Mouse (Mus musculus): ENCODE results near the gene Mapk1.
A peak's percentile ranks its signal among the peaks of the same experiment; 100 is the strongest.

The Mapk1 gene

GRCm38 (mm10) chr16:17015853-17016230 lies 32.7 kb downstream of the Mapk1 start:
- no peak for DNase-seq (ENCODE audit: low spot score)

GRCm38 (mm10) chr16:17018071-17018470 lies 34.9 kb downstream of the Mapk1 start:
- no peak for DNase-seq (ENCODE audit: low spot score)

DNA sequence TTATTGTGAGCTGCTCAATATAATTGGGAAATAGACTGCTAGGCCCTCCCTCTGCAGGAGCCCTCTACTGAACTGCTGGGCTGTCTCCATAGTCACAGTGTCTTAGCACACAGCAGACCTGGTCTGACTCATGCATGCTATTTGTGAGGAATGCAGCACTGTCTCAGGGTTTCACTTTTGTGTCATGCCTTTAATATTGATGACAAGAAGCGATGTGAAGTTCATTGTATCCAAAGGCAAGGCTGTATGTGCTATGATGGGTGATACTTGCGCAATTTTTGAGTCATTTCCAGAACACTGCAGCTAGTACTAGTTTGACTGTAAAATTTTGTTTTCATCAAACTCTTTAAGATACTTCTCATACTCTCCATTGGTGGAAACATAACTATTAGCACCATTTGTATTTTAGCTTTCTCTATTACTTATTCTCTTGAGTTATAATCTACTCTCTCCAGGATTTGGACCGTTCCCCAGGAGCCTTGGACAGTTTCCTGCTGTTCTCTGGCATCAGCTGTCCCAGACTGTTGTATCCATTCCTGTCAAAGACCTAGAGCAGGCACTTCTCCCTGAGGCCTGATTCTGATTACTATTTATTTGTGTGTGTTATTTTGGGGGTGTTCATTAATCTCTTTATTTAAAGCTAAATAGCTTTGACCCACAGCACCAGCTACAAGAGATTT lies 41.4 kb downstream of the Mapk1 start:
- no peak for DNase-seq (ENCODE audit: low spot score)

DNA sequence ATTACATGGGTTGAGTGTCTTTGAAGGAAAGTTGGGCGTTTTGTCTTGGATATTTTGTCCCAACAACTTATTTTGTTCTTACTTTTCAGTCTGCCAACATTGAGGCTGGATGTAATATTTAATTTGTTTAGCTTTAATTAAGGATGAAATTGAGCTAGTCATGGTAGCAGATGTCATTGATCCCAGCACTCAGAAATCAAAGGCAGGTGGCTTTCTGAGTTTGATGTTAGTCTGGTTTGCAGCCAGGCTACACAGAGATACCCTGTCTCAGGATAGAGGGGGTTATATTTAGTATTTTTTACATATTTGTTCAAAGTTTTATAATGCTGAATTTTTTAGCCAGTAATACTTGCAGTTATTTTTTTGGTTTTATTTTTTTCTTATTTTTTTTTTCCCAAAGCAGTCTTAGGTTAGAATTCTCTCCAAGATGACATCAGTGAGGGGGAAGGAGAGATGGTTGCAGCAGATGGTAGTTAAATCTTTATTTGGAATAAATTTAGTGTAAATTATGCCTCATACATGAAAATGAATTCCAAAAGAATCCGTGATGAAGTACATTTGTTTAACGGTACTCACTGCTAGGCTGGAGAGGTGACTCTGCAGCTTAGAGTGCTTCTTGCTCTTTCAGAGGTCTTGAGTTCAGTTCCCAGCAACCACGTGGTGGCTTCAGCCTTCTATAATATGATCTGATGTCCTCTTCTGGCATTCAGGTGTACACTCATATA lies 47.0 kb downstream of the Mapk1 start:
- no peak for DNase-seq (ENCODE audit: low spot score)

GRCm38 (mm10) chr16:17033754-17034153 lies 50.6 kb downstream of the Mapk1 start:
- no peak for DNase-seq (ENCODE audit: low spot score)

- DNase-seq (ENCODE audit: low spot score): no peak
Observed at GRCm38 (mm10) chr16:17040716-17041115, 57.5 kb downstream of the Mapk1 start.

DNA sequence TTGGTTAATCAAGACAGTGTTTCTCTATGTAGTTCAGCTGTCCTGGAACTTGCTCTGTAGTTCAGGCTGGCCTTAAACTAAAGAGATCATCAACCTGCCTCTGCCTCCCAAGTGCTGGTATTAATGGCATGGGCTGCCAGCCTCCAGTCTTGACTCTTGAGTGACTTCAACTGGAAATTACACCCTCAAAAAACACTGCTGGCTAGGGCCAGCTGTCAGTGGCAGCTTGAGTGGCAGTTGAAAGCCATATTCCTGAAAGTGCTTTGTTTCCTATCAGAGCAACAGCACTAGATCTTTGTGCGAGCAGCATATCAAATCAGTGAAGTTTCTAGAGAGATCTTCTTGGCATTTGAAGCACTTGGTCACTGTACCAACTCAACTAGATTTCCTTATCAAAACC lies 58.2 kb downstream of the Mapk1 start:
- no peak for DNase-seq (ENCODE audit: low spot score)

- DNase-seq (ENCODE audit: low spot score): no peak
Observed at GRCm38 (mm10) chr16:17044320-17044719, 61.1 kb downstream of the Mapk1 start.

DNA sequence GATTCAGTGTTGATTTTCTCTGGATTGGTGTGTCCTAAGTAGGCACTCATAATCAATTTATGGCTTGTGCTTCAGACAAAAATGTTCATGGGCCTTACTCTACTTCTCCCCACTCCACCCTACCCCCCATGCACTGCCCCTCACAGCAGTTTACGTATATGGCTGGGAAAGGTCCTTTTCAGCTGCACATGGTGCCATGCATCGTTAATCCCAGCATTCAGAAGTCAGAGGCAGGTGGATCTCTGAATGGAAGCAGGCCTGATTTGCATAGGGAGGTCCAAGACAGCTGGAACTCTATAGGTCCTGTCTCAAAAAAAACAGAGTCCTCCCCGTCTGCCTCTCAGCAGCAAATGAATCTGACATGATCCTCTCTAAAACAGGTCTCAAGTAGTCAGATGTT lies 62.1 kb downstream of the Mapk1 start:
- DNase-seq (ENCODE audit: low spot score): no peak

DNA sequence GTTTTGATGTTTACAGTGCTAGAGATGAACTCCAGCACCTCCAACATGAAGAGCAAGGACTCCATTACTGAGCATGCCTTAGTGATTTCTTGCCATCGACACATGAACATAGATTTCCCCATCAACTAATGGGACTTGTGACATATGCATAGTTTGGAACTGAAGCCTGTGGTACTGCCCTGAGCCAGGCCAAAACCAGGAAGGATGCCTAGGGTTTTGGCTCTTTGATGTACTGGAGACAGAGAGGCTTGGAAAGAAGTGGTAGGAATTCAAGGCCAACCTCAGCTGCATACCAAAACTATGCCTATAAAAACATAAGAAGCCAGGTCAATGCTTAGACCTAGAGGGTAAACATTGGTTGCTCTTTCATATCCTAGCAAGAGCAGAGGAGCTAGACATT lies 66.7 kb downstream of the Mapk1 start:
- DNase-seq (ENCODE audit: low spot score): no peak

GRCm38 (mm10) chr16:17052087-17052486 lies 68.9 kb downstream of the Mapk1 start:
- DNase-seq (ENCODE audit: low spot score): no peak

DNA sequence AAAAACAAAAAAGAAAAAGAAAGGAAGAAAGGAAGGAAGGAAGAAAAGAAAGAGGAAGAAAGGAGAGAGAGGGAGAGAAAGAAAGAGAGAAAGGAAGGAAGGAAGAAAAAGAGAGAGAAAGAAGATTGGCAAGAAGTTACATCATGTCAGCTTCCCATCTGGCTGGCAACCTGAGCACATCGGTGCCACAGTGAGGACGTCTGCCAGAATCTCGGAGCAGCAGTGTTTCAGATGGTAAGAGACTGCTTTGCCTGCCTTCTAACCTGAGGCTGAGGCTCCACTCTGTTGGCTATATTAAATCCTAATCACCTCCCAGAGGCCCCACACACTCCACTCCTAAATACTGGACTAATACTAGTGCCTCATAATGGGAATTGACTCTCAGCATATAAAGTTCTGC lies 70.7 kb downstream of the Mapk1 start:
- DNase-seq (ENCODE audit: low spot score): no peak

DNA sequence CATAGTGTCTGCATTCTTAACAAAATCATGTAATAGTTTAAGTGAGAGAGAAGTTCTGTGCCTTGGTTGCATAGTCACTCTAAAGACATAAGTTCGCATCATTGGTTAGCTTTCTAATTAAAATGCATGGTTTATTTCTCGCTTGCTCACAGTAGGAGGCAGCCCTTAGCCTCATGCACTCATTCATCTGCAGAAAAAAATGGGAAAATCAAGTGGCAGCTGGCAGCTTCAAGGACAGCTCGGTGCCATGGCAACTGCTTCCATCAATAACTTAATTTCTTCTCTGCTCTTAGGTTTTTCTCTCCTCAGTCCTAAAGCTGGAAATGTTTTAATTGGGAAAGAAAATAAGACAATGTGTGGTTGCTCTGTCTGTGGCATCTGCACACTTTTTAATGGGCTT lies 72.4 kb downstream of the Mapk1 start:
- DNase-seq (ENCODE audit: low spot score): no peak

GRCm38 (mm10) chr16:17062338-17062737 lies 79.2 kb downstream of the Mapk1 start:
- DNase-seq (ENCODE audit: low spot score): no peak

DNA sequence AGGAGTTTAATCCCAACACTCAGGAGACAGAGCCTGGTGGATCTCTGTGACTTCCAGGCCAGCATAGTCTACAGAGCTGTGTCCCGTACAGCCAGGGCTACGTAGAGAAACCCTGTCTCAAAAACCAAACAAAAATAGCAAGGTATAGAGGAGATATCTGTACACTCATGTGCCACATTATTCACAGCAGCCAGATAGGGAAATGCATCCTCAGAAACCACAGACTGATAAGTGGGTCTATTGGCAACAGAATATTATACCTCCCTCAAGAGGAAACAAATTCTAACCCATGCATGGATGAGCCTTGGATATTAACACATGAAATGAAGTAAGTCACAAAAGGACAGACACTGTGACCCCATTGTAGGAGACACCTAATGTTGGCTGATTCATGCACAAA lies 84.4 kb downstream of the Mapk1 start:
- DNase-seq (ENCODE audit: low spot score): no peak

DNA sequence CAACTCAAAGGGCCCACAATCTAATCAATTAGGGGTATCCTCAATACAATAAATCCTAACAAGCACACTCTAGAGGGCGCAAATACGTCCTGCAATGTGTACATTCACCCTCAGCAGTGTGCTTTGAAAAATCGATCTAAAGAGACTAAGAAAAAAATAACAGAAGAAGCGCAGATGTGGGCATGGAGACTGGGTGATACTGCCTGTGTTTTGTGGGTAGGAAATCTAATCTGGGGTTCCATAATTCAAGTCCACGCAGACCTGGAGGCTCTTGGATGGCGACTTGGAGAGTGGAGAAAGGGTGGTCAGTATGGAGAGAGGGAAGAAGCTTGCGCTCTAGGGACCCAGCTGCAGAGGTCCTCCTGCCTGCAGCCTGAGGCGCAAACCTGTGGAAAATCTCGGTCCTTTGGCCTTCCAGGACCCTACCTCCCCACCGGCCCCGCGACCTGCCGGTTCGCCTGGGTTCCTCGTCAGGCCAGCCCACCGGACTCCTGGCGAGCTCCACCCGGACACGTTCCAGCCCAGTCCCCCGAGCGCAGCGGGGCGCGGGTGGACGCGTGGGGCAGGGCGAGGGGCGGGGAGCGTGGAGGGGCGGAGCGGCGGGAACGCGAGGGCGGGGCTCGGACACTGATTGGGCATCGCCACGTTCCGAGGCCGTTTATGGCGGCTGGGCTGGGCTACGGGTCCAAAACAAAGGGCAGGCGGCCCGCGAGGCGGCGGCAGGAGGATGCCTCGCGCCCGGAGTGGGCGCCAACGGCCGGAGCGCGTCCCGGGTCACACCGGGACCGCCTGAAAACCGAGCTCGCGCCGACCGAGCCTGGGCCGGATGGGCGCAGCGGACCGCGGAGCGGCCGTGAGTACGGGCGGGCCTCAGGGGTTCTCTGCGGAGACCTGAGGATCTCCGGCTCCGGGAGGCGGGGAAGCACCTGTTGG lies 86.6 kb downstream of the Mapk1 start, which contains the start of gene Ypel1:
Gene Ypel1 (plus strand): TSS at position 186 of the 933 bp plus-strand sequence.
- DNase-seq (ENCODE audit: low spot score): peak; percentile 85

GRCm38 (mm10) chr16:17070716-17071115 lies 87.5 kb downstream of the Mapk1 start:
- no peak for DNase-seq (ENCODE audit: low spot score)

DNA sequence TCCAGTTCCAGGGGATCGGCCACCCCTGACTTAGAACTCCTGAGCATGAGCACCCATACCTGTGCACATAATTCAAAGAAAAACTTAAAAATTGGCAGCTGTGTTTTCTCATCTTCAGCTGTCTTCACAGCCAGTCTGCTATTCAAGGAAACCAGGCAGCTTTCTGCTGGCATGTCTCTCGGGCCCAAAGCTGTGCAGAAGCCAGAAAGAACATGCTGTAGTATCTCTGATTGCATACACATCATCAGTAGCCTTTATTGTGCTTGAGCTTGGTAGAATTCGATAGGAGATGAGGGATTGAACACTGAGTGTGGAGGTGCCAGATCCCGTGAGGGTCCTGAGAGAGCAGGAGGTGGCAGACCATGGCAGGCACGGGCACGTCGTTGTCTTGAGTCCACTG lies 89.8 kb downstream of the Mapk1 start:
- DNase-seq (ENCODE audit: low spot score): no peak

GRCm38 (mm10) chr16:17076301-17076700 lies 93.1 kb downstream of the Mapk1 start:
- DNase-seq (ENCODE audit: low spot score): no peak

GRCm38 (mm10) chr16:17076869-17077268 lies 93.7 kb downstream of the Mapk1 start:
- DNase-seq (ENCODE audit: low spot score): no peak

- no peak for DNase-seq (ENCODE audit: low spot score)
Observed at GRCm38 (mm10) chr16:17078101-17078500, 94.9 kb downstream of the Mapk1 start.

DNA sequence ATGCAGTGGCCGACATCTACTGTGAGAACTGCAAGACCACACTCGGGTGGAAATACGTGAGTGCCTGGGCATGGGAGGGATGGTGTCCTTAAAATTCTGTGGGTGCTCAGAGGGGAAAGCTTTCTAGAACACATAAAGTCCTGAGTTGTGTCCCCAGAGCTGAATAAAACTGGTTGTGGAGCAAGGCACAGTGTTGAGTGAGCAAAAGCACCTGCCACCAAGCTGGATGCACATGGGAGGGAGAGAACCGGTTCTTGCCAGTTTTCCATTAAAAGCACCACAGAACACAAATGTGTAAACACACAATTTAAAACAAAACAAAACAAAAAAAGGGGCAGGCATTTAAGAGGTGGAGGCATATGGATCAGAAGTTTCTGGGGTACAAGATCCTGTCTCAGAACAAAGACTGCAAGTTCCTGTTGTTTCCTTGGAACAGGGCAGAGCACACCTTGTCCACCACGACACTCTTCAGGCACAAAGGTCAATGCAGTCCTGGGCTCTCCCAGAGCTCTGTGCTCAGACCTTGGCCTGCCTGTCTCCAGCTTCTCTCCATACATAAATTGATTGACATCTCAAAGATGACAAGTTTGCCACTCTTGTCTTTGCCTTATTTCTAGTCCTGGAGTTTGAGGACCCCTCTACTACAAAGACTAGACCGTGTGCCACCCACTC lies 99.1 kb downstream of the Mapk1 start:
- peak; percentile 29 for DNase-seq (ENCODE audit: low spot score)

Measured in lung, postnatal 25 days (tissue).